Mouse (Mus musculus) left cerebral cortex, adult 18-20 months (tissue): ENCODE results near the gene Tuba3b. TPM values are rescaled to one million over a fixed set of nuclear protein-coding genes. Genes with fewer than 3 reads are reported as not detected.

ENCODE experiments used
- DNase-seq, 2 experiments: peaks; one replicate each; pipeline ENCODE4 v3.0.0; 2021 to 2022; ENCODE audit warnings: low spot score in 2 of 2, mixed read lengths in 1 of 2
- total RNA-seq, 2 experiments: library from RNA; stranded (reverse); gene quantifications; 2 replicates each; pipeline ENCODE4 v1.2.3; 2021

Tuba3b gene
- total RNA-seq, 2 experiments from 2014 or later, result not detected

- DNase-seq, result no peak
Observed at GRCm38 (mm10) chr6:145605203-145605602, 10.4 kb upstream of the Tuba3b start.

- no peak for DNase-seq
Observed at GRCm38 (mm10) chr6:145607746-145608145, 7.8 kb upstream of the Tuba3b start.

GRCm38 (mm10) chr6:145608693-145609092, 6.9 kb upstream of the Tuba3b start:
- DNase-seq, result no peak

GRCm38 (mm10) chr6:145610901-145611300, 4.7 kb upstream of the Tuba3b start:
- DNase-seq, result no peak

GRCm38 (mm10) chr6:145612611-145613010, 2.9 kb upstream of the Tuba3b start:
- DNase-seq, result no peak

GRCm38 (mm10) chr6:145614219-145614618, 1.3 kb upstream of the Tuba3b start, which contains the start of gene Lmntd1:
Lmntd1 (minus strand) TSS chr6:145614319.
- no peak for DNase-seq

- no peak for DNase-seq
Observed at GRCm38 (mm10) chr6:145616402-145617229, 1.1 kb downstream of the Tuba3b start.

GRCm38 (mm10) chr6:145623141-145623540, 7.6 kb downstream of the Tuba3b start:
- no peak for DNase-seq

GRCm38 (mm10) chr6:145630269-145630668, 14.7 kb downstream of the Tuba3b start:
- no peak for DNase-seq

GRCm38 (mm10) chr6:145634454-145634853, 18.9 kb downstream of the Tuba3b start:
- no peak for DNase-seq

GRCm38 (mm10) chr6:145636682-145637081, 21.1 kb downstream of the Tuba3b start:
- DNase-seq, result no peak

- no peak for DNase-seq
Observed at GRCm38 (mm10) chr6:145638248-145638647, 22.7 kb downstream of the Tuba3b start.

- DNase-seq, result no peak
Observed at GRCm38 (mm10) chr6:145640971-145641506, 25.5 kb downstream of the Tuba3b start.

GRCm38 (mm10) chr6:145651976-145652375, 36.4 kb downstream of the Tuba3b start:
- DNase-seq, result no peak

GRCm38 (mm10) chr6:145652986-145653385, 37.4 kb downstream of the Tuba3b start:
- no peak for DNase-seq

GRCm38 (mm10) chr6:145653626-145654025, 38.1 kb downstream of the Tuba3b start:
- no peak for DNase-seq

- DNase-seq, result no peak
Observed at GRCm38 (mm10) chr6:145654062-145654836, 38.7 kb downstream of the Tuba3b start.

GRCm38 (mm10) chr6:145655678-145656077, 40.1 kb downstream of the Tuba3b start:
- DNase-seq, result no peak

- no peak for DNase-seq
Observed at GRCm38 (mm10) chr6:145656740-145657591, 41.4 kb downstream of the Tuba3b start.

- DNase-seq, result no peak
Observed at GRCm38 (mm10) chr6:145659116-145659515, 43.6 kb downstream of the Tuba3b start.

GRCm38 (mm10) chr6:145660943-145661342, 45.4 kb downstream of the Tuba3b start:
- no peak for DNase-seq
